ENCODE assay signal across 8 mouse cellular contexts in the genomic region with DNA sequence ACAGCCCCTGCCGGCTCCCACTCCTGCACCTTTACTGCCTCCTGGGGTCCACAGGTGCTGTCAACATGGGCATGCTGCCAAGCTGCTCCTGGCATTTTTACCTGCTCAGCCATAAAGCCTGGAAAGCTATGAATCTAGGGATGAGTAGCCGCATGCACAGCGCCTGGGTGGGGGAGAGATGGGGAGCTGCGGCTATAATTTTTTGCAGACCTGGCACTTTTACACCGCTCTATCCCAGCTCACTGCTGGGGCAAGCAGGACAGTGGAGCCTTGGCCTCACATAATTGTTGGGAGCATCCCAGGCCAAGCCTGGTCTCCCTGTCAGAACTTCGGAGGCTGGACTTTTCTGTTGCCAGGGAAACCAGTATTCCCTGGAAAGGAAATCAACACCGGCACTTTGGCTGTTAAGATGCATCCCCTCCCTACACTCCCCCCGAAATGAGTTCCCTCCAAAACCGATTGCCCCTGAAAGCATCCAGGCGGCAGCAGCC.
A peak's percentile ranks its signal among the peaks of the same experiment; 100 is the strongest.
DNase-seq lines count a peak whose midpoint lies in the region; ATAC-seq lines count a peak whose summit lies in the region.

No protein-coding gene starts in this region.

- H3K36me3 ChIP-seq in kidney, embryonic 15.5 days: peaks cover 9% of the 10 kb centered on the region; the same call in 1 of the 2 replicates
- H3K36me3 ChIP-seq in hindbrain, embryonic 14.5 days (replicated peaks; ENCODE audit: control insufficient read depth, insufficient read depth): no peaks in the 10 kb centered on the region; the same call in 1 of the 2 replicates
- peaks cover 14% of the 10 kb centered on the region for H3K36me3 ChIP-seq in liver, embryonic 12.5 days

- H3K9ac ChIP-seq in kidney, embryonic 15.5 days: no peak overlapping the region
- peak overlapping the region; percentile 39 for H3K9ac ChIP-seq in hindbrain, embryonic 14.5 days
- H3K9ac ChIP-seq in liver, embryonic 12.5 days: no peak overlapping the region

- peak; percentile 40; the same call in 1 of the 2 replicates for ATAC-seq in kidney, embryonic 15.5 days (replicated peaks; ENCODE audit: low FRiP score)
- ATAC-seq in hindbrain, embryonic 14.5 days (ENCODE audit: low FRiP score): 0 out of 2 replicates have a peak, but pooled peaks have one; percentile 28
- no peak for ATAC-seq in liver, embryonic 12.5 days
- ATAC-seq in megakaryocyte progenitor cell, adult 5-6 weeks (replicated peaks; ENCODE audit: poor library complexity): no peak

- H3K9me3 ChIP-seq in kidney, embryonic 15.5 days (replicated peaks): no peaks in the 10 kb centered on the region
- H3K9me3 ChIP-seq in hindbrain, embryonic 14.5 days (ENCODE audit: control insufficient read depth, low read length): no peaks in the 10 kb centered on the region
- H3K9me3 ChIP-seq in liver, embryonic 12.5 days (replicated peaks): no peaks in the 10 kb centered on the region

- peak overlapping the region; percentile 32 for H3K4me2 ChIP-seq in kidney, embryonic 15.5 days
- H3K4me2 ChIP-seq in hindbrain, embryonic 14.5 days (replicated peaks): peak overlapping the region; percentile 20
- no peak overlapping the region for H3K4me2 ChIP-seq in liver, embryonic 12.5 days

- peaks cover 94% of the 10 kb centered on the region for H3K4me1 ChIP-seq in kidney, embryonic 15.5 days
- peaks cover 62% of the 10 kb centered on the region for H3K4me1 ChIP-seq in hindbrain, embryonic 14.5 days (replicated peaks; ENCODE audit: control insufficient read depth, insufficient read depth, low read length)
- H3K4me1 ChIP-seq in liver, embryonic 12.5 days: peaks cover 50% of the 10 kb centered on the region

- no peak overlapping the region for H3K4me3 ChIP-seq in kidney, embryonic 15.5 days (replicated peaks)
- H3K4me3 ChIP-seq in hindbrain, embryonic 14.5 days (replicated peaks; ENCODE audit: low read length): no peak overlapping the region
- H3K4me3 ChIP-seq in liver, embryonic 12.5 days: no peak overlapping the region

- no peak for DNase-seq in kidney, adult 11 months
- DNase-seq in cerebellum, postnatal 36 days: peak; percentile 77
- DNase-seq in hindbrain, embryonic 14.5 days (ENCODE audit: low spot score): peak; percentile 55
- DNase-seq in neural tube, embryonic 10.5 days (ENCODE audit: extremely low spot score, low spot score): peak; percentile 39
- DNase-seq in yolk sac, embryonic 10.5 days (ENCODE audit: low spot score): no peak

- WGBS in kidney, embryonic 15.5 days: 12% methylated on average over 10 of the region's 10 CpGs
- 15% methylated on average over 10 of the region's 10 CpGs for WGBS in hindbrain, embryonic 14.5 days
- 70% methylated on average over 10 of the region's 10 CpGs for WGBS in liver, embryonic 12.5 days (ENCODE audit: insufficient replicate concordance)

- no peaks in the 10 kb centered on the region for H3K27me3 ChIP-seq in kidney, embryonic 15.5 days
- H3K27me3 ChIP-seq in hindbrain, embryonic 14.5 days (ENCODE audit: control insufficient read depth, insufficient read depth, low read length): no peaks in the 10 kb centered on the region
- H3K27me3 ChIP-seq in liver, embryonic 12.5 days (replicated peaks): no peaks in the 10 kb centered on the region

- peak overlapping the region; percentile 91 for H3K27ac ChIP-seq in kidney, embryonic 15.5 days
- H3K27ac ChIP-seq in hindbrain, embryonic 14.5 days: peak overlapping the region; percentile 69
- no peak overlapping the region for H3K27ac ChIP-seq in liver, embryonic 12.5 days

Comparison
In these comparisons a context has a peak if more than half of its experiments do, and no peak if none do; other contexts are left out.
1. ATAC-seq: peak in kidney, embryonic 15.5 days (single experiment) and hindbrain, embryonic 14.5 days (single experiment); none in liver, embryonic 12.5 days (single experiment) and megakaryocyte progenitor cell, adult 5-6 weeks (single experiment).
2. DNase-seq: peak in cerebellum, postnatal 36 days (2 of 2), hindbrain, embryonic 14.5 days (single experiment) and neural tube, embryonic 10.5 days (single experiment); none in kidney, adult 11 months (single experiment) and yolk sac, embryonic 10.5 days (single experiment).